Mouse (Mus musculus): ENCODE measurements around the gene Elobl.

The Elobl gene

GRCm38 (mm10) chr11:88986616-88987015, 19.9 kb upstream of the Elobl start:
- DNase-seq, result no peak

- DNase-seq, result no peak
Measured at GRCm38 (mm10) chr11:88981337-88981736, 14.6 kb upstream of the Elobl start.

GRCm38 (mm10) chr11:88977188-88977587, 10.5 kb upstream of the Elobl start:
- DNase-seq, result no peak

GRCm38 (mm10) chr11:88976320-88976719, 9.6 kb upstream of the Elobl start:
- DNase-seq, result no peak

- peak; percentile 92 for DNase-seq
Measured at GRCm38 (mm10) chr11:88973776-88974701, 7.3 kb upstream of the Elobl start.

GRCm38 (mm10) chr11:88970202-88970732, 3.5 kb upstream of the Elobl start, which contains the start of gene Coil:
Coil (plus strand) TSS chr11:88970252.
- no peak for DNase-seq

- DNase-seq, result no peak
Measured at GRCm38 (mm10) chr11:88958851-88959250, 7.9 kb downstream of the Elobl start.

GRCm38 (mm10) chr11:88955217-88955969, 11.3 kb downstream of the Elobl start, which contains the start of gene Scpep1:
Scpep1 (minus strand) TSS chr11:88955465.
- peak; percentile 97 for DNase-seq

- DNase-seq, result no peak
Measured at GRCm38 (mm10) chr11:88954803-88955202, 11.9 kb downstream of the Elobl start.

- DNase-seq, result no peak
Measured at GRCm38 (mm10) chr11:88953582-88953981, 13.1 kb downstream of the Elobl start.

GRCm38 (mm10) chr11:88952117-88952516, 14.6 kb downstream of the Elobl start:
- no peak for DNase-seq

- DNase-seq, result no peak
Measured at GRCm38 (mm10) chr11:88951576-88951975, 15.2 kb downstream of the Elobl start.

GRCm38 (mm10) chr11:88950640-88951250, 16.0 kb downstream of the Elobl start:
- DNase-seq, result no peak

- no peak for DNase-seq
Measured at GRCm38 (mm10) chr11:88949802-88950639, 16.7 kb downstream of the Elobl start.

- DNase-seq, result no peak
Measured at GRCm38 (mm10) chr11:88948896-88949295, 17.8 kb downstream of the Elobl start.

GRCm38 (mm10) chr11:88945971-88946585, 20.7 kb downstream of the Elobl start:
- DNase-seq, result peak; percentile 50

GRCm38 (mm10) chr11:88941489-88941888, 25.2 kb downstream of the Elobl start:
- DNase-seq, result no peak

GRCm38 (mm10) chr11:88939634-88940033, 27.1 kb downstream of the Elobl start:
- DNase-seq, result no peak

- DNase-seq, result no peak
Measured at GRCm38 (mm10) chr11:88938770-88939169, 28.0 kb downstream of the Elobl start.

- no peak for DNase-seq
Measured at GRCm38 (mm10) chr11:88937886-88938285, 28.8 kb downstream of the Elobl start.

Data from cerebellum, adult 8-10 months (tissue).